Mouse (Mus musculus): Measurements from ENCODE around the gene Nkd2. TPM values are rescaled to one million over a fixed set of nuclear protein-coding genes. Genes with fewer than 3 reads are reported as not detected.

Nkd2 gene
- not detected in 2 replicates for total RNA-seq (2023)

GRCm38 (mm10) chr13:73847465-73847836 is at the start of gene Nkd2:
Gene Nkd2 (minus strand): TSS chr13:73847631.

Other genes with a start within 250 kb of the Nkd2 start
- gene Clptm1l, start 243.6 kb downstream of the Nkd2 start, total RNA-seq (2023) = 81.2 and 92.4 TPM in 2 replicates
- 0.16 and 0.23 TPM in 2 replicates for gene Tert, start 220.7 kb downstream of the Nkd2 start, total RNA-seq (2023)
- gene Slc6a18, start 169.6 kb downstream of the Nkd2 start, total RNA-seq (2023) = not detected in 2 replicates
- 0.09 TPM in 1 of 2 replicates, not detected in the other for gene Slc6a19, start 142.8 kb downstream of the Nkd2 start, total RNA-seq (2023)
- 2.5 and 2.8 TPM in 2 replicates for gene Slc12a7, start 114.5 kb downstream of the Nkd2 start, total RNA-seq (2023)
- 5.9 and 7.1 TPM in 2 replicates for gene Trip13, start 90.2 kb upstream of the Nkd2 start, total RNA-seq (2023)
- 67.7 and 86.0 TPM in 2 replicates for gene Brd9, start 90.2 kb upstream of the Nkd2 start, total RNA-seq (2023)
- gene Zdhhc11, start 116.2 kb upstream of the Nkd2 start, total RNA-seq (2023) = not detected in 2 replicates
- gene Tppp, start 161.8 kb upstream of the Nkd2 start, total RNA-seq (2023) = 2.3 TPM in 2 replicates
- 7.4 and 12.4 TPM in 2 replicates for gene Cep72, start 214.7 kb upstream of the Nkd2 start, total RNA-seq (2023)

Measured in neutrophil, adult 65 days (primary cell).